Mouse (Mus musculus) embryonic facial prominence, embryonic 10.5 days (tissue): ENCODE results near the gene Nup153. TPM values are rescaled to one million over a fixed set of nuclear protein-coding genes. Genes with fewer than 3 reads are reported as not detected.

Experiments used
- DNase-seq: peaks from one replicate; pipeline ENCODE4 v3.0.0-alpha.2; 2017; ENCODE audit warnings: low spot score
- H3K27ac ChIP-seq: fragments of 300-500 bp; sonication (generic); replicated peaks from 2 replicates; pipeline ENCODE4 v1.5.1; 2016; ENCODE audit warnings: mild to moderate bottlenecking
- H3K27me3 ChIP-seq: fragments of 300-500 bp; sonication (generic); replicated peaks from 2 replicates; pipeline ENCODE4 v1.6.1; 2016; ENCODE audit warnings: low read depth, mild to moderate bottlenecking; ENCODE audit not compliant: poor library complexity, severe bottlenecking
- H3K36me3 ChIP-seq: fragments of 300-500 bp; sonication (generic); replicated peaks from 2 replicates; pipeline ENCODE4 v1.6.1; 2016; ENCODE audit warnings: mild to moderate bottlenecking, moderate library complexity
- H3K4me1 ChIP-seq: fragments of 300-500 bp; sonication (generic); 2 replicates; pipeline ENCODE4 v1.6.1; 2016
- H3K4me3 ChIP-seq: fragments of 300-500 bp; sonication (generic); 2 replicates; pipeline ENCODE4 v1.5.1; 2016; ENCODE audit warnings: mild to moderate bottlenecking, moderate library complexity
- H3K9me3 ChIP-seq: fragments of 300-500 bp; sonication (generic); 2 replicates; pipeline ENCODE4 v1.6.1; 2016; ENCODE audit warnings: mild to moderate bottlenecking
- WGBS: fragments of 180-500 bp; shearing (Covaris S2); methylation state at CpG from one replicate; pipeline ENCODE4 v1.1.7; 2016; 5-methylcytosine and 5-hydroxymethylcytosine counted together
- polyA plus RNA-seq: library from polyadenylated mRNA; unstranded; fragments of >200 nt; fragmentation: Nextera tagmentation; extraction: Ambion mirVana; gene quantifications from 2 replicates; pipeline ENCODE4 v1.2.1, GENCODE M21; 2016

The Nup153 gene
- polyA plus RNA-seq, 1 experiment from 2014 or later, result 34.3 TPM

DNA sequence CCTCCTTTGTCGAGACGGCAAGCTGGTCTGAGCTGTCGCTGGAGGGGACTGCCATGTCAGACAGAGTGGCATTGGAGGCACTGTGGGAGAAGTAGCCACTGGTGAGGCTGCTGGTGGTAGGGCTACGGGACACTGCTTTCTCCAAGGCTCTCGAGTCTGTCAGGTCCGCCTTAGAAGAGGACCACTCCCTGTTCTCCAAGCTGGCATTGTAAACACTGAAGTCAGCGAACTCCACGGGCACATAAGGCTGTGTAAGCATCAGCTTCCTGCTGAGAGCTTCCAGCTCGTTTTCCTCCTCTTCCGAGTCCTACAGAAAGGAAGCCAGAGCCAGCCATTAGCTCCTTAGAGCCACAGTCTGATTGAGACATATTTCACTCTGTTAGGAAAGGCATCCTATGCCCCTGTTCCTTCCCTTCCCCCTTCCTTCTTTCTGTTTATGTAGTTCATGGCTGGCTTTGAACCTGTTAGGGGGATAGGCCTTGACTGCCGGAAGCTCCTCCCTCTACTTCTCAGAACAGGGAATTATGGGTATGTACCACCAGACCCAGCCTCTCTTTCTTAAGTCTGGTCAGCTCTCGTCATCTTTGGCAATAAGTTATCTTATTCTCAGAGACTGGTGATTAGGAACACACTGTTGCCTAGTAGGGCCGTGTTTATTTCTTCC, 25.0 kb upstream of the Nup153 start:
- H3K36me3 ChIP-seq, result peaks cover 53% of the 10 kb centered on the region
- no peaks in the 10 kb centered on the region for H3K9me3 ChIP-seq
- DNase-seq, result no peak

DNA sequence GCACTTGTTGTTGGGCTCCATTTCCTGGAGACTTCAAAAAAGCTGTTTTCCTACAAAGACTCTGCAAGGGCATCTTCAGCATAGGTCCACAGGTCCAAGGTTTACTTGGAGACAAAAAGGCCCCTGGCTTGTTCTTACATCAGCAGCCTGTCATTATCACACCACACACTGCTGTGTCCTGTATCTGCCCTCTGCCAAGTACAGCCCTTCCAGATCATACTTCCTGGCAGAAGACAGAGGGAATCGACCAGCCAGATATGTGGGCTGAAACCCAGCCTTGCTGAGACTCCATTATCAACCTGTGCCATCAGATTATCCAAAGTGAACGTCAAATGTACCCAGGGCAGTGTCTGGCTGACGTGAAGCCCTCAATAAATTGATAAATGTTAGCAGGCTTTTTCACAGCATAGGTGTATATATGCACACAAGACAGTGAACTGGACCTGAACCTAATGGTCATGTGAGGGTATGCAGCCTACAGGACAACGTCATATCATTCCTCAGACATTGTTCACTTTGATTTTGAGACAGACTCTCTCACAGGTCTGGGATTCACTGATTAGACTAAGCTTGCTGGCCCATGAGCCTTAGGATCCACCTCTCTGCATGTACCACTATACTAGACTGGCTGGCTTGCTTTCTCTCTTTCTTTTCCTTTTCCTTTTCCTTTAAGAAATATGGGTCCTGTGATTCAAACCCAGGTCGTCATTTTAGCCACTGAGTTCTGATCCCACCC, 20.6 kb upstream of the Nup153 start:
- no peaks in the 10 kb centered on the region for H3K4me1 ChIP-seq
- no peak overlapping the region for H3K27ac ChIP-seq
- H3K9me3 ChIP-seq, result no peaks in the 10 kb centered on the region
- no peak overlapping the region for H3K4me3 ChIP-seq
- no peak for DNase-seq
- H3K27me3 ChIP-seq, result no peaks in the 10 kb centered on the region
- peaks cover 45% of the 10 kb centered on the region for H3K36me3 ChIP-seq
- WGBS, result 86% methylated on average over 5 of the region's 5 CpGs

More for the DNA sequence above, 25.0 kb upstream of the Nup153 start:
- no peak overlapping the region for H3K27ac ChIP-seq
- WGBS, result 85% methylated on average over 13 of the region's 13 CpGs
- no peak overlapping the region for H3K4me3 ChIP-seq
- no peaks in the 10 kb centered on the region for H3K27me3 ChIP-seq
- no peaks in the 10 kb centered on the region for H3K4me1 ChIP-seq

DNA sequence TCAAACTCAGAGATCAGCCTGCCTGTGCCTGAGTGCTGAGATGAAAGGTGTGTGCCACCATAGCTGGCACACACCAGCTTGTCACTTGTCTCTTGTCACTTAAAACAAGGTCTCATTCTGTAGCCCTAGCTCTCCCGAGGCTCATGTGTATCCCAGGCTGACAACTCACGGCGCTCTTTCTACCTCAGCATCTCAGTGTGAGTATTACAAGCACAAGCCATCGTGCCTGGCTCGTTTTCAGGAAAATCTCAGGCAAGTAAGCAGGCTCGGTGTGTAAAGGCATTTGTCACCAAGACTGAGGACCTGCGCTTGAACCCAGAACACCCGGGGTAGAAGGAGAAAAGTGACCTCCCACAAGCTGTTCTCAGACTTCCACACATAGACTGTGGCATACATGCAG, 16.1 kb upstream of the Nup153 start:
- H3K4me1 ChIP-seq, result no peaks in the 10 kb centered on the region
- no peaks in the 10 kb centered on the region for H3K9me3 ChIP-seq
- peaks cover 3% of the 10 kb centered on the region; the same call in 1 of the 2 replicates for H3K36me3 ChIP-seq
- H3K27ac ChIP-seq, result no peak overlapping the region
- DNase-seq, result no peak
- H3K27me3 ChIP-seq, result no peaks in the 10 kb centered on the region
- 88% methylated on average over 8 of the region's 8 CpGs for WGBS
- H3K4me3 ChIP-seq, result no peak overlapping the region

DNA sequence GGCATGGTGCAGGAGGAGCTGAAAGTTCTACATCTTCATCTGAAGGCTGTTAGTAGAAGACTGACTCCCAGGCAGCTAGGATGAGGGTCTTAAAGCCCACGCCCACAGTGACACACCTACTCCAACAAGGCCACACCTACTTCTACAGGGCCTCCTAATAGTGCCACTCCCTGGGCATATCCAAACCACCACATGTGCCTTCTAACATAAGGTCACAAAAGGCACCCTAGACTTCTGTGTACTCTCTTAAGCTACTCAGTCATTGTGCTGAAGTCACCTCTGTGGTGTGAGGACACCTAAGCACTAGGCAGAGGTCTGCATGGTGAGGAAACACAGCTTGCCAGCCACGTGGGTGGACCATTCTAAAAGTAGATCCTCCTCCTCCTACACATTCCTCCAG, 14.6 kb upstream of the Nup153 start:
- Histone ChIP-seq H3K36me3 (no peaks in the 10 kb centered on the region), H3K9me3 (no peaks in the 10 kb centered on the region), H3K4me3 (no peak overlapping the region), H3K27me3 (no peaks in the 10 kb centered on the region), H3K4me1 (no peaks in the 10 kb centered on the region), H3K27ac (no peak overlapping the region)
- WGBS, result 75% methylated on average over 2 of the region's 2 CpGs
- DNase-seq, result no peak

DNA sequence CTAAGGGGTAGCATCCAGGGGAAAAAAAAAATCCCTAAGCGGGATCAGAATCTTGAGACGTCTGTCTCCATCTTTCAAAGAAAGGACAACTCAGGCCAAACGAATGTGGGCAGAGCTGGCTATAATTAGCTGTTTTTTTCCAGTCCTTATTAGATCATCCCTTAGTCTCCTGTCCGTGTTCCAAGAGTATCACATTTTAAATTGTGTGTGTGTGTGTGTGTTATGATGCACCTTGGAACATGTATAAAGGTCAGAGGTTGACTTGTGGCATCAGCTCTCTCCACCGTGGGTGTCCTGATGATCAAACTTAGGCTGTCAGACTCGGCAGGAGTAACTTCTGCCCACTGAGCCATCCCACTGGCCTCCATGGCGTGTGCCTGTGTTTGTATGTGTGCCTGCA, 11.7 kb upstream of the Nup153 start:
- H3K4me3 ChIP-seq, result no peak overlapping the region
- no peak for DNase-seq
- H3K27ac ChIP-seq, result no peak overlapping the region
- no peaks in the 10 kb centered on the region for H3K36me3 ChIP-seq
- H3K9me3 ChIP-seq, result no peaks in the 10 kb centered on the region
- H3K4me1 ChIP-seq, result peaks cover 16% of the 10 kb centered on the region
- H3K27me3 ChIP-seq, result 0 out of 2 replicates have a peak, but pooled peaks cover 4% of the 10 kb centered on the region
- WGBS, result 75% methylated on average over 7 of the region's 7 CpGs

DNA sequence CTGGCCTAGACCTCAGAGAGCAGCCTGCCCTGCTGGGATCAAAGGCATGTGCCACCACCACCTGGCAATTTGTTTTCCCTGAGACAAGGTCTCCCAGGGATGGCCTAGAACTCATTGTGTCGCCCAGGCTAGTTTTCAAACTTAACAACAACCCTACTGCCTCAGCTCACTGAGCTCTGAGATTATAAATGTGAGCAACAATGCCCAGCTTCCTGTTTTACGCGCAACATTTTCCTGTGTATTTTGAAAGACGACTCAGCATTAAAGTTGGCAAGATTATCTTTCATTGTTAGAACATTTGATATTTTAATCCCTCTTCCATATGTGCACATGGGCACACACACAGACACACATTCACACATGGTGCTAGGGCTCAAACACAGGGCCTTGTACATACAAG, 9.7 kb upstream of the Nup153 start:
- peaks cover 16% of the 10 kb centered on the region for H3K4me1 ChIP-seq

DNA sequence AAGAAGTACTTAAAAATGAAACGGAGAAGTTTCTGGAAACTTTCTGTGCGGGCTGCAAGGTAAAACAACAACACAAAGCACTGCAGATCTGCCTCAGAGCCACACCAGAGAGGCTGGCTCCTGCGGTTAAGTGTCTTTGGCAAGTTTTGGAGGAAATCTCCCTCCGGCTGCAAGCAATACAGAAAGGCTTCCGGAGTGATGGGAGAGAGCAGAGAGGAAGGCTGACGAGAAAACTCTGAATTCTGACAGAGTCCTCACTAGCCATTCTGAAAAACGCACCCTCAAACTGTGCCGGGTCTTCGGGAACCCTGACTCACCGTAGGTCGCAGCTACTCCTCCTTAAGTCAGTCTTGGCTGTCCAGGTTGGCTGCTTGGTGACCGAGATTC, 8.7 kb upstream of the Nup153 start:
- Histone ChIP-seq H3K4me3 (peak overlapping the region; percentile 64), H3K36me3 (no peaks in the 10 kb centered on the region), H3K9me3 (no peaks in the 10 kb centered on the region), H3K27me3 (0 out of 2 replicates have a peak, but pooled peaks cover 8% of the 10 kb centered on the region), H3K4me1 (peaks cover 16% of the 10 kb centered on the region), H3K27ac (peak overlapping the region; percentile 37)
- no peak for DNase-seq
- 3% methylated on average over 12 of the region's 12 CpGs for WGBS

More for the DNA sequence above, 9.7 kb upstream of the Nup153 start:
- DNase-seq, result no peak
- H3K4me3 ChIP-seq, result no peak overlapping the region
- H3K27me3 ChIP-seq, result 0 out of 2 replicates have a peak, but pooled peaks cover 8% of the 10 kb centered on the region
- 81% methylated on average over 4 of the region's 4 CpGs for whole genome bisulfite sequencing
- no peaks in the 10 kb centered on the region for H3K36me3 ChIP-seq
- H3K9me3 ChIP-seq, result no peaks in the 10 kb centered on the region
- no peak overlapping the region for H3K27ac ChIP-seq

DNA sequence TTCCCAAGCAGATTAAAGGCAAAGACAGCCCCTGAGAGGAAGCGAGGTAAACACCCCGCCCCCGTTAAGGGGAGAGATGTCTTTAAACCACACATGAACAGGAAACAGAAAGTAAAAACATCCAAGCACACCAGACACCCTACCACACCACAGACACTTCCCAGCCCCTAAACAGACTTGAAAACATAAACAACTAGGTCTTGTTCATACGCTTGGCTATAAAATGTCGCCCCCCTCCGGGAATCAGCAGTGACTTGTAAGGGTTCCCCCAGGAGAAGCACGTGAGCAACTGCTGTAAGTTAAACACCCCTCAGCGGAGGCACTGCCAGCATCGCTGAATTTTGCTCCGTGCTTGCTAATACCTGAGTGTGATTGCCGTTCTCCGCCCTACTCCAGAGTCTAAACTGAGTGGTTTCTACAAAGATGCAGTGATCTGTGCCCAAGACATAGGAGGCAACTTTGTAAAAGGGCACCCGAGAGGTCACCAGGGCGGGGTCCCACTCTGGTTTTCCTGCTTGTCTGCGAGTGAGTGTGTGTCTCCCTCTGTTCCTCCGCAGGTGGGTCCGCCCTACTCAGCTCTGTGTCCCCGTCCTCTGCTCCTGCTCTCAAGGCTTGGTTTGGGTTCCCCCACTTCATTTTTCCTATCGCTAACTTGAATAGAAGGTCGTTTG, 8.2 kb upstream of the Nup153 start:
- no peaks in the 10 kb centered on the region for H3K36me3 ChIP-seq
- H3K27me3 ChIP-seq, result 0 out of 2 replicates have a peak, but pooled peaks cover 8% of the 10 kb centered on the region
- peak overlapping the region; percentile 64 for H3K4me3 ChIP-seq
- peak; percentile 61 for DNase-seq
- H3K27ac ChIP-seq, result peak overlapping the region; percentile 37
- WGBS, result under 1% methylated on average over 20 of the region's 20 CpGs
- H3K4me1 ChIP-seq, result peaks cover 16% of the 10 kb centered on the region
- H3K9me3 ChIP-seq, result no peaks in the 10 kb centered on the region

DNA sequence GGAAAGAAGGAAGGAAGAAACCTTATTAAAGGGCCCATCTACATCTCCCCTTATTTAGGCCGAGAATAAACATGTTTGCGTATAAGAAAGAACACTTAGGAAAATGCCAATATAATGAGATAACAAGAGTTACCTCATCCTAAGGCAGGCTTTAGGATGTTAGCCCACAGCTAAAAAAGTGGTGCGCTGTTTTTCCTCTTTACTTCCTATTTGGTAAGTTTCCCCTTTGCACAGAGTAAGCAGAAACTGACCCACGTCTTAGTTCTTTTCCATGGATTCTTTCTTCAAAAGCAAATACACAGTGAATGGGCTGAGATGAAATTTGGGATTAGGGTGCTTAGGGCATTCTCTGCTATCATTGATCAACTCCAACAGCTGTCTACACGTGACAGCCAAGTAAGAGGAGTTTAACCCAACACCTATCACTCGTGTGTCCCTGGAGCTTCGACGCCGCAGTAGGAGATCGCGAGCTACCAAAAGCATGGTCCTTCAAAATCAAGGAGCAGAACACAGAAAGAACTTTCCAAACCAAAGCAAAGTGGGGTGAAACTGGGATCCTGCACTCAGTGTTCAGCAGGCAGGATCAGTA, 7.6 kb upstream of the Nup153 start:
- 46% methylated on average over 11 of the region's 11 CpGs for WGBS
- no peak for DNase-seq
- peaks cover 16% of the 10 kb centered on the region for H3K4me1 ChIP-seq
- H3K27ac ChIP-seq, result peak overlapping the region; percentile 37; the same call in 1 of the 2 replicates
- H3K9me3 ChIP-seq, result no peaks in the 10 kb centered on the region
- peak overlapping the region; percentile 64 for H3K4me3 ChIP-seq
- no peaks in the 10 kb centered on the region for H3K36me3 ChIP-seq
- H3K27me3 ChIP-seq, result 0 out of 2 replicates have a peak, but pooled peaks cover 8% of the 10 kb centered on the region

DNA sequence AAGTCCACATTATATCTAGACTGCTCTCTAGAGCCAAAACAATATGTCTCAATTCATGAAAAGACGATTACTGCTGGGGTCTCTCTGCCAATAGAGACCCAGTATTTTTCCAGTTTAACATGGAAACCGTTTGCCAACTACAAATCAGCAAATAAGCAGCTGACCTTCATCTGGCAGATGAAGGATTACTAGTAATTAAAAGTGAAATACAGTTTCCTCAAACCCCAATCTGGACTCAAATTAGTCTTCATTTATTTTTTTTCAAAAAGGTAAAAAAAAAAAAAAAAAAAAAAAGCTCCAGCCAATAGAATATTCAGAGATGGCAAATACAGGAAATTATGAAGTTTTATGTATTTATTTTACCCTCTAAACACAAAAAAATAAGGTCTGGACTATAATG, 2.3 kb upstream of the Nup153 start:
- Histone ChIP-seq H3K9me3 (no peaks in the 10 kb centered on the region), H3K27me3 (0 out of 2 replicates have a peak, but pooled peaks cover 8% of the 10 kb centered on the region), H3K4me3 (no peak overlapping the region), H3K27ac (no peak overlapping the region), H3K36me3 (no peaks in the 10 kb centered on the region), H3K4me1 (peaks cover 15% of the 10 kb centered on the region)
- no peak for DNase-seq
- 79% methylated on average over 2 of the region's 2 CpGs for WGBS

DNA sequence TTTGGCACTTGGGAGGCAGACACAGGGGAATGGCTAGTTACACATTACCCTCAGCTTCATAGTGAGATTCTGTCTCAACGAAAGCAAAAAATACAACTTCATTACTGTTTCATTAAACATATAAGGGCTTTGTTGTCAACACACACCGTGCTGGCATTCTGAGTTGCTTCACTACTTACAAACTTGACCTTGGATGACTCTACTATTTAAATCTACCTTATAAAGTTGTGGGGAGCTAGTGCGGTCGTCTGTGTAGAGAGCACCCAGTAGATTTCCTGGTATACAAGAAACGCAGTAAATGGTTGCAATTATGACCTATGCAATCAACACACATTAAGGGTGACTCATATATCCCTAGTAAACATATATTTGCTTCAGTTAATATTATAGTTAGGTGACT, 671 bp upstream of the Nup153 start:
- no peak for DNase-seq
- H3K27ac ChIP-seq, result peak overlapping the region; percentile 96
- no peaks in the 10 kb centered on the region for H3K9me3 ChIP-seq
- H3K27me3 ChIP-seq, result no peaks in the 10 kb centered on the region
- peaks cover 22% of the 10 kb centered on the region for H3K4me1 ChIP-seq
- WGBS, result 39% methylated on average over 5 of the region's 5 CpGs
- H3K4me3 ChIP-seq, result peak overlapping the region; percentile 99
- H3K36me3 ChIP-seq, result no peaks in the 10 kb centered on the region

DNA sequence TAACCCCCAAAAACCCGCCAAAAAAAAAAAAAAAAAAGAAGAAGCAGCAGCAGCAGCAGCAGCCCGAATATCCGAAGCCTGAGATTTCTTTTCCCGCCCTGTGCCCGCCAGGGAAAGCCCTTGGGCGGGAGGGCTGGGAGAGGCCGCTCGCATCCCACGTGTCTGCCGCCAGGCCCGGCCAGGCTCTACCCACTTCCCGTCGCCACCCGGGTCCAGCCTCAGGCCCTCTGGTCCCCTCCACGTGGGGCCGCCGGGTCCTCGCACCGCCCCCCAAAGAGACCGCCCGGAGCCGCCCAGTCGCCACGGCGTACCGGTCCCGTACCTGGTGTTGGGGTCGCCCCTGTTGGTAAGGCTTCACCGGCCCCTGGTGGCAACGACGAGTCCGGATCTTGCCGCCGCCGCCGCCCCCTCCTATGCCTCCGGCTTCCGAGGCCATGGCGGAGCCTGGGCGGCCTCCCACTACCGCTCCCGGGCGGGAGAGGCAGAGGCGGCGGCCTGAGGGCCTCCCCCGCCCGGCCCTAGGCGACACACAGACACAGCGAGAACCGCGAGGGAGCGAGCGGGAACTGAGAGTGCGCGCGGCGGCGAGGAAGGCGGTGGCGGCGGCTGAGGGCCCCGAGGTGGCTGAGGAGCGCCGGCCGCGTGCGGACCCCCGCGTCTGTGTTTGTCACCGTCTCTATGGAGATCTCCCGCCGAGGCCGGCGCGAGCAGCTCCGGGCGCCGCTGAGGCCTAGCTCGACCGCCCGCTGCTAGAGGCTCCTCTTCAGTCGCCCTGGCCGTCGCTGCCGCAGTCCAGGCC, 503 bp downstream of the Nup153 start:
- Histone ChIP-seq H3K4me3 (peak overlapping the region; percentile 99), H3K36me3 (no peaks in the 10 kb centered on the region), H3K27ac (peak overlapping the region; percentile 96), H3K27me3 (no peaks in the 10 kb centered on the region), H3K4me1 (peaks cover 22% of the 10 kb centered on the region), H3K9me3 (no peaks in the 10 kb centered on the region)
- DNase-seq, result peak; percentile 79
- WGBS, result under 1% methylated on average over 81 of the region's 85 CpGs
